Mouse (Mus musculus): ENCODE measurements around the gene Tnik.

DNA sequence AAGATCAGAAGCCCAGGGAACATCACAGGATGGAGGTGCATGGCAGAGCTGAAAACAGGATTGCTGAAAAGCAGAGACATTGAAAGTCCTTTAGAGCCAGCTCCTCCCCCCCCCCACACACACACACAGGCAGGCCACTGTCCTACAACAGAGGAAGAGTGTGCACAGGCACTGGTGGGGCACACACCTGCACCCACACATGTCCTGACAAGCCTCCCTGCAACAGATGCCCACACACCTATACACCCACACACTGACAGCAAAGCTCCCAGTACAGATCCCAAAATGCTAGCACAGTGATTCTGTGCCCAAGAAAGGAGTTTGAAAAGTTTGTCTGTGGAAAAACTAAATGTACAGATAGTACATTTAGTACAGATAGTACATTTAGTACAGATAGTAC, 391.7 kb downstream of the Tnik start:
- TF ChIP-seq POLR2A (IDR thresholded peaks at IDR 0.05; ENCODE audit: control insufficient read depth, extremely low read depth, insufficient read depth, low read length, poor library complexity): no peak
- TF ChIP-seq CTCF (IDR thresholded peaks at IDR 0.05; ENCODE audit: borderline replicate concordance, control insufficient read depth, extremely low read depth, insufficient read depth, low read length, poor library complexity): no peak

All from thymus, adult 2 months (tissue).